Mouse (Mus musculus) liver, embryonic 14.5 days (tissue): ENCODE measurements around the gene Tns3.

Source experiments
- CTCF ChIP-seq: IDR thresholded peaks from 2 replicates; pipeline ENCODE4 v1.5.1; 2016; ENCODE audit warnings: antibody characterized with exemption, low read depth, control low read depth
- EP300 ChIP-seq: IDR thresholded peaks from 2 replicates; pipeline ENCODE4 v1.6.1; 2016; ENCODE audit warnings: antibody characterized with exemption, low read depth

- TF ChIP-seq CTCF, result no peak
- TF ChIP-seq EP300, result no peak
Observed at GRCm38 (mm10) chr11:8457951-8458350, 206.4 kb downstream of the Tns3 start.
